Mouse (Mus musculus): ENCODE measurements around the gene Dner.

- TF ChIP-seq CTCF (IDR thresholded peaks at IDR 0.05; ENCODE audit: extremely low read depth, insufficient read length, insufficient replicate concordance, low read depth, low read length): no peak
- no peak for TF ChIP-seq POLR2A (IDR thresholded peaks at IDR 0.05; ENCODE audit: low read depth, low read length)
Observed at GRCm38 (mm10) chr1:84636890-84637289, 59.1 kb downstream of the Dner start.
